ENCODE assay signal across 8 mouse cellular contexts in genomic region chrX:152834940-152835339, GRCm38 (mm10). TPM values are rescaled to one million over a fixed set of nuclear protein-coding genes. Genes with fewer than 3 reads are reported as not detected.
DNase-seq lines count a peak whose midpoint lies in the region; ATAC-seq and TF ChIP-seq lines count a peak whose summit lies in the region.
"Not testable (repeated sequence)": the region's sequence is repeated elsewhere in the genome, so short reads cannot be mapped to it uniquely, and the experiment has no call there.

No protein-coding gene starts in this region.

- WGBS in forebrain, embryonic 13.5 days = 28% methylated on average over 5 of the region's 5 CpGs
- 28% methylated on average over 5 of the region's 5 CpGs for WGBS in hindbrain, embryonic 11.5 days
- WGBS in liver, postnatal 0 days (ENCODE audit: insufficient replicate concordance) = 30% methylated on average over 5 of the region's 5 CpGs
- 26% methylated on average over 5 of the region's 5 CpGs for WGBS in neural tube, embryonic 14.5 days

- not testable (repeated sequence) for H3K9me3 ChIP-seq in forebrain, embryonic 13.5 days (replicated peaks); hindbrain, embryonic 11.5 days (ENCODE audit: control insufficient read depth, low read length); liver, postnatal 0 days (ENCODE audit: low read length); neural tube, embryonic 14.5 days (ENCODE audit: control insufficient read depth, low read length)

- peak; percentile 55 for DNase-seq in NIH3T3 (ENCODE audit: low read depth)
- peak; percentile 10 for DNase-seq in cerebellum, adult 8-10 months
- peak; percentile 44 for DNase-seq in hindbrain, embryonic 11.5 days (ENCODE audit: low spot score)
- DNase-seq in layer of hippocampus, adult 11-12 months (ENCODE audit: low spot score) = peak; percentile 6
- DNase-seq in liver, postnatal 0 days = not testable (repeated sequence)
- DNase-seq in thymus, postnatal 0 days (ENCODE audit: low spot score) = peak; percentile 19

- not testable (repeated sequence) for H3K4me2 ChIP-seq in forebrain, embryonic 13.5 days; hindbrain, embryonic 11.5 days (replicated peaks; ENCODE audit: low read depth, low read length); liver, postnatal 0 days (ENCODE audit: low read depth, low read length); neural tube, embryonic 14.5 days (ENCODE audit: low read depth, low read length)

- not testable (repeated sequence) for H3K27ac ChIP-seq in forebrain, embryonic 13.5 days; hindbrain, embryonic 11.5 days (ENCODE audit: low read depth, low read length); liver, postnatal 0 days (ENCODE audit: low read depth); neural tube, embryonic 14.5 days (ENCODE audit: low read depth, low read length)

- H3K9ac ChIP-seq in forebrain, embryonic 13.5 days; hindbrain, embryonic 11.5 days (ENCODE audit: low read depth, low read length); liver, postnatal 0 days (replicated peaks); neural tube, embryonic 14.5 days (replicated peaks; ENCODE audit: low read depth, low read length): not testable (repeated sequence)

- not testable (repeated sequence) for TF ChIP-seq EP300 in liver, postnatal 0 days (IDR thresholded peaks at IDR 0.05; ENCODE audit: low read depth)

- H3K4me1 ChIP-seq in forebrain, embryonic 13.5 days; hindbrain, embryonic 11.5 days (replicated peaks; ENCODE audit: control insufficient read depth, insufficient read depth, low read length); liver, postnatal 0 days (ENCODE audit: insufficient read depth); neural tube, embryonic 14.5 days (ENCODE audit: control insufficient read depth, insufficient read depth, low read length): not testable (repeated sequence)

- TF ChIP-seq CTCF in liver, postnatal 0 days (IDR thresholded peaks at IDR 0.05; ENCODE audit: low read depth) = peak; percentile 64

- not testable (repeated sequence) for H3K27me3 ChIP-seq in forebrain, embryonic 13.5 days; hindbrain, embryonic 11.5 days (ENCODE audit: control insufficient read depth, insufficient read depth, low read length); liver, postnatal 0 days (ENCODE audit: insufficient read depth, low read length); neural tube, embryonic 14.5 days (ENCODE audit: control insufficient read depth, insufficient read depth, low read length)

- not testable (repeated sequence) for H3K4me3 ChIP-seq in forebrain, embryonic 13.5 days; hindbrain, embryonic 11.5 days (ENCODE audit: low read depth, low read length); liver, postnatal 0 days (ENCODE audit: low read depth, low read length); neural tube, embryonic 14.5 days (ENCODE audit: low read depth, low read length)

- ATAC-seq in forebrain, embryonic 13.5 days = peak; percentile 50
- ATAC-seq in hindbrain, embryonic 11.5 days (ENCODE audit: low FRiP score); liver, postnatal 0 days: not testable (repeated sequence)
- ATAC-seq in neural tube, embryonic 14.5 days (ENCODE audit: low read depth) = peak; percentile 60; the same call in 1 of the 2 replicates

- H3K36me3 ChIP-seq in forebrain, embryonic 13.5 days (ENCODE audit: poor library complexity, severe bottlenecking); hindbrain, embryonic 11.5 days (ENCODE audit: control insufficient read depth, insufficient read depth, low read length); liver, postnatal 0 days (replicated peaks; ENCODE audit: insufficient read depth, low read length); neural tube, embryonic 14.5 days (ENCODE audit: control insufficient read depth, insufficient read depth, low read length): not testable (repeated sequence)

RNA-seq across cellular contexts. Expression of gene Gpr143, which starts 53.2 kb away (rescaled TPM):
- 0.14 TPM in 1 of 2 replicates, not detected in the other for polyA plus RNA-seq in forebrain, embryonic 13.5 days (2015; fragmentation: Nextera tagmentation; extraction: Ambion mirVana)
- 0.14 and 0.15 TPM in 2 replicates for polyA plus RNA-seq in hindbrain, embryonic 11.5 days (2014; fragmentation: Nextera tagmentation; extraction: Ambion mirVana)
- 0.08 and 0.11 TPM in 2 replicates for polyA plus RNA-seq in liver, postnatal 0 days (2015; fragmentation: Nextera tagmentation; extraction: Ambion mirVana)
- polyA plus RNA-seq in neural tube, embryonic 14.5 days (2014; fragmentation: Nextera tagmentation; extraction: Ambion mirVana) = 0.21 TPM in 1 of 2 replicates, not detected in the other
- polyA plus RNA-seq in thymus, postnatal 0 days (2015; fragmentation: Nextera tagmentation; extraction: Ambion mirVana) = 0.20 TPM in 1 of 2 replicates, not detected in the other
